Mouse (Mus musculus): ENCODE data around the gene Zfp235. TPM values are rescaled to one million over a fixed set of nuclear protein-coding genes. Genes with fewer than 3 reads are reported as not detected.

Gene Zfp235
- polyA plus RNA-seq, 1 experiment from 2014 or later = 3.0 TPM

DNA sequence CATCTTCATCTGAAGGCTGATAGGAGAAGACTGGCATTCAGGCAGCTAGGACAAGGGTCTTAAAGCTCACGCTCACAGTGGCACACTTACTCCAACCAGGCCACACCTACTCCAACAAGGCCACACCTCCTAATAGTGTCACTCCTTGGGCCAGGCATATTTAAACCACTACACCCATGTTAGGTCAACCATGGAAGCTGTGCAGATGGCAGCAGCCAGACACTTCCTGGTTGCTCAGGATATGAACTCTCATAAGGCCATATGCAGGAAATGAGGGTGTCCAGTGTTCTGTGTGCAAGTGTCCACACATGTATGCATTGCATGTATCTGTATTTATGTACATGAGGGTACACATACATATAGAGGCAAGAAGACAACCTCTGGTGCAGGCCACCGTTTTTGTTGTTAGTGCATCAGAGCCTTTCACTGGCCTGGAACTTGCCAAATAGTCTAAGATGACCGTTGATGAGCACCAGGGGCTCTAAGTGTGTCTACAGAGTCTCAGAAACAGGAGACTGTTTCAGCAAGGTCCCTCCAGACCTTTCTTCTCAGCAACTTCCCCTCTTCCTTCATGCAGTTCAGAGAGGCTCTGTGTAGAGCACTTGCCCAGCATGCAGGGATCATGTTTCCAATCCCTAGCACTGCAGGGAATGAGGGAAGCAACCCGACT lies 55.1 kb downstream of the Zfp235 start:
- no peak overlapping the region for H3K27ac ChIP-seq (ENCODE audit: low read length)
- no peaks in the 10 kb centered on the region for H3K4me1 ChIP-seq (ENCODE audit: control insufficient read depth, low read depth, low read length)
- H3K4me3 ChIP-seq (ENCODE audit: low read depth, low read length) = no peak overlapping the region
- H3K27me3 ChIP-seq (ENCODE audit: control insufficient read depth, insufficient read depth, low read depth, low read length) = no peaks in the 10 kb centered on the region
- H3K4me2 ChIP-seq (ENCODE audit: low read depth, low read length) = no peak overlapping the region
- no peak overlapping the region for H3K9ac ChIP-seq (ENCODE audit: low read depth, low read length)
- H3K9me3 ChIP-seq (replicated peaks; ENCODE audit: control insufficient read depth, low read length) = no peaks in the 10 kb centered on the region
- H3K36me3 ChIP-seq (ENCODE audit: control insufficient read depth, insufficient read depth) = no peaks in the 10 kb centered on the region
- no peak for ATAC-seq (ENCODE audit: low read depth)
- 33% methylated on average over 4 of the region's 4 CpGs for WGBS (ENCODE audit: insufficient replicate concordance)

GRCm38 (mm10) chr7:24189571-24189944 lies 55.6 kb downstream of the Zfp235 start:
- no peaks in the 10 kb centered on the region for H3K9me3 ChIP-seq (replicated peaks; ENCODE audit: control insufficient read depth, low read length)
- H3K4me2 ChIP-seq (ENCODE audit: low read depth, low read length) = no peak overlapping the region
- no peak overlapping the region for H3K27ac ChIP-seq (ENCODE audit: low read length)
- H3K4me3 ChIP-seq (ENCODE audit: low read depth, low read length) = no peak overlapping the region
- no peak for ATAC-seq (ENCODE audit: low read depth)
- no peaks in the 10 kb centered on the region for H3K4me1 ChIP-seq (ENCODE audit: control insufficient read depth, low read depth, low read length)
- no peaks in the 10 kb centered on the region for H3K36me3 ChIP-seq (ENCODE audit: control insufficient read depth, insufficient read depth)
- no peak overlapping the region for H3K9ac ChIP-seq (ENCODE audit: low read depth, low read length)
- H3K27me3 ChIP-seq (ENCODE audit: control insufficient read depth, insufficient read depth, low read depth, low read length) = no peaks in the 10 kb centered on the region
- 13% methylated on average over 5 of the region's 5 CpGs for WGBS (ENCODE audit: insufficient replicate concordance)

DNA sequence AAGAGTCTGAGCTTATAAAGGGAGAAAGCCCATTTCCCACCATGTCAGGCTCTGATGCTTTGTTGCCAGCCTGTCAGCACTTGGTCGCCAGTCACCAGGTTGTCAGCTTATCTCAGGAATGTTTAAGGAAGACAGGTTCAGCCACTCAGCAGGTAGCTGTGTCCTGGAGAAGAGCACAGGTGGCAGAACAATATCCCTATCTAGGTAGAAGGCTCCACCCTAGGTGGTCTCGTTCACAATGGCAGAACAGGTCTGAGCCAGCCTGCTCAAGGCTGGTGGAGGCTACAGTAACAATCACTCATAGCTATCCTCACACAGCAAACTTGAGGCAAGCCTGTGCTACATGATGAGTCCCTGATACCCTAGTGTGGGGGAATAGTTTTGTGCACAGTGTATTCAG lies 57.4 kb downstream of the Zfp235 start:
- H3K9me3 ChIP-seq (replicated peaks; ENCODE audit: control insufficient read depth, low read length) = no peaks in the 10 kb centered on the region
- H3K4me3 ChIP-seq (ENCODE audit: low read depth, low read length) = no peak overlapping the region
- no peak overlapping the region for H3K4me2 ChIP-seq (ENCODE audit: low read depth, low read length)
- no peak for ATAC-seq (ENCODE audit: low read depth)
- no peaks in the 10 kb centered on the region for H3K27me3 ChIP-seq (ENCODE audit: control insufficient read depth, insufficient read depth, low read depth, low read length)
- 64% methylated on average over 2 of the region's 2 CpGs for WGBS (ENCODE audit: insufficient replicate concordance)
- no peak overlapping the region for H3K9ac ChIP-seq (ENCODE audit: low read depth, low read length)
- H3K27ac ChIP-seq (ENCODE audit: low read length) = no peak overlapping the region
- no peaks in the 10 kb centered on the region for H3K4me1 ChIP-seq (ENCODE audit: control insufficient read depth, low read depth, low read length)
- H3K36me3 ChIP-seq (ENCODE audit: control insufficient read depth, insufficient read depth) = no peaks in the 10 kb centered on the region

Other genes starting within 250 kb of the Zfp235 start
- gene Vmn1r178, start 242.2 kb upstream of the Zfp235 start, polyA plus RNA-seq (2015; fragmentation: Nextera tagmentation; extraction: Ambion mirVana) = not detected in 2 replicates
- gene Vmn1r179, start 207.2 kb upstream of the Zfp235 start, polyA plus RNA-seq (2015; fragmentation: Nextera tagmentation; extraction: Ambion mirVana) = not detected in 2 replicates
- not detected in 2 replicates for gene Vmn1r180, start 183.5 kb upstream of the Zfp235 start, polyA plus RNA-seq (2015; fragmentation: Nextera tagmentation; extraction: Ambion mirVana)
- not detected in 2 replicates for gene Vmn1r181, start 159.6 kb upstream of the Zfp235 start, polyA plus RNA-seq (2015; fragmentation: Nextera tagmentation; extraction: Ambion mirVana)
- not detected in 2 replicates for gene V1rd19, start 132.5 kb upstream of the Zfp235 start, polyA plus RNA-seq (2015; fragmentation: Nextera tagmentation; extraction: Ambion mirVana)
- gene Vmn1r183, start 80.9 kb upstream of the Zfp235 start, polyA plus RNA-seq (2015; fragmentation: Nextera tagmentation; extraction: Ambion mirVana) = not detected in 2 replicates
- 8.6 and 9.2 TPM in 2 replicates for gene Zfp180, start 52.2 kb upstream of the Zfp235 start, polyA plus RNA-seq (2015; fragmentation: Nextera tagmentation; extraction: Ambion mirVana)
- gene Zfp112, start 21.9 kb upstream of the Zfp235 start, polyA plus RNA-seq (2015; fragmentation: Nextera tagmentation; extraction: Ambion mirVana) = 0.57 and 0.58 TPM in 2 replicates
- 0.44 TPM in 2 replicates for gene Zfp114, start 40.9 kb downstream of the Zfp235 start, polyA plus RNA-seq (2015; fragmentation: Nextera tagmentation; extraction: Ambion mirVana)
- 1.2 and 1.9 TPM in 2 replicates for gene Zfp111, start 77.3 kb downstream of the Zfp235 start, polyA plus RNA-seq (2015; fragmentation: Nextera tagmentation; extraction: Ambion mirVana)
- 1.1 and 1.2 TPM in 2 replicates for gene Zfp109, start 103.4 kb downstream of the Zfp235 start, polyA plus RNA-seq (2015; fragmentation: Nextera tagmentation; extraction: Ambion mirVana)
- gene Zfp108, start 120.6 kb downstream of the Zfp235 start, polyA plus RNA-seq (2015; fragmentation: Nextera tagmentation; extraction: Ambion mirVana) = 0.49 and 0.51 TPM in 2 replicates
- gene Zfp93, start 136.3 kb downstream of the Zfp235 start, polyA plus RNA-seq (2015; fragmentation: Nextera tagmentation; extraction: Ambion mirVana) = 1.1 and 1.3 TPM in 2 replicates
- gene Zfp61, start 167.1 kb downstream of the Zfp235 start, polyA plus RNA-seq (2015; fragmentation: Nextera tagmentation; extraction: Ambion mirVana) = 2.3 and 2.7 TPM in 2 replicates
- 1.8 and 2.3 TPM in 2 replicates for gene Zfp94, start 182.5 kb downstream of the Zfp235 start, polyA plus RNA-seq (2015; fragmentation: Nextera tagmentation; extraction: Ambion mirVana)
- not detected in 2 replicates for gene Tescl, start 199.8 kb downstream of the Zfp235 start, polyA plus RNA-seq (2015; fragmentation: Nextera tagmentation; extraction: Ambion mirVana)
- gene Lypd5, start 215.0 kb downstream of the Zfp235 start, polyA plus RNA-seq (2015; fragmentation: Nextera tagmentation; extraction: Ambion mirVana) = not detected in 2 replicates
- 91.9 and 93.4 TPM in 2 replicates for gene Kcnn4, start 236.1 kb downstream of the Zfp235 start, polyA plus RNA-seq (2015; fragmentation: Nextera tagmentation; extraction: Ambion mirVana)

Data from liver, embryonic 16.5 days (tissue).